Mouse (Mus musculus): ENCODE measurements around the gene Akna. TPM values are rescaled to one million over a fixed set of nuclear protein-coding genes. Genes with fewer than 3 reads are reported as not detected.
"Not testable (repeated sequence)": the region's sequence is repeated elsewhere in the genome, so short reads cannot be mapped to it uniquely, and the experiment has no call there.

The Akna gene
- total RNA-seq, 2 experiments from 2014 or later = 3.4 TPM

DNA sequence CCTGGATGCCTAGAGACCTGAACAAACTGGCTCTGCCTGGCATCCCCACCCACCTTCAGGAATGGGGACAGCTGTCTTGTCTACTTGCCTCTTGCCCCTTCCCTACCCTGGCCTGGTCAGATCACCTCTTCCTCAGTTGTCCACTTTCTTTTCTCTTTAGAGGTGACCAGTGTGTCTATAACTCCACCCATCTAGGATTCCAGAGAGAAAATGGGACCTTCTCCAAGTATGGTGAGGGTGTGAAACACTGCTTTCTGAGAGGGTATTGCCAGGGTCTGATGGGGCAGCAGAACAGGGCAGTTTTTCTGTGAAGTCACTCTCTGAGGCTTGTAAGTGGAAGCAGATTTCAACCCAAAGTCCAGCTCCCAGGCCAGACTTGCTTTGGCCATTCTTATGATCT is 57.9 kb downstream of the Akna start:
- Histone ChIP-seq H3K27ac (no peak overlapping the region), H3K4me3 (no peak overlapping the region)
- intact Hi-C loops (cut with DNase I) = no loop called here
- TF ChIP-seq CTCF (IDR thresholded peaks at IDR 0.05) = no peak
- no peak for DNase-seq (ENCODE audit: extremely low spot score in 1 of 2, low spot score in 2 of 2)

DNA sequence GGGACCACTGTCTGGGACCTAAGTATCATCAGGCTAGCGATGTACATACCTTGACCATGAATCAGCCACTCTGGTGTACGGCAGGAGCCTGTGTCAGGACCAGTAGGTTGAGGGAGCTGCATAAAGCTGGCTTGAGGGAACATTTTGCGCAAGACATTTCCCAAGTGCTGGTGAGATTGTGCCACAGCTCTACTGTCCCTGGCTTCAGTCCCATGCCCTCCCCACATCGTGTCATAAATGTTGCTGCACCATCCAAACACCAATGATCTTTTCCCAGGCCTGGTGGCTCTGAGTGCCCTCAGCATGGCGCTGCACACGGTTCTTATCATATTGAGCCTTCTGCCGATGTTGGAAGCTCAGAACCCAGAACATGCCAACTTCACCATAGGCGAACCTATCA is 58.9 kb downstream of the Akna start, which contains the start of gene Orm1:
Gene Orm1, plus strand, starts transcription at position 266 of the 400 bp plus-strand sequence.
- Histone ChIP-seq H3K27ac (no peak within 1 kb of the TSS), H3K4me3 (no peak within 1 kb of the TSS)
- no peak for DNase-seq (ENCODE audit: extremely low spot score in 1 of 2, low spot score in 2 of 2)
- intact Hi-C loops (cut with DNase I) = no loop called here
- no peak for TF ChIP-seq CTCF (IDR thresholded peaks at IDR 0.05)

DNA sequence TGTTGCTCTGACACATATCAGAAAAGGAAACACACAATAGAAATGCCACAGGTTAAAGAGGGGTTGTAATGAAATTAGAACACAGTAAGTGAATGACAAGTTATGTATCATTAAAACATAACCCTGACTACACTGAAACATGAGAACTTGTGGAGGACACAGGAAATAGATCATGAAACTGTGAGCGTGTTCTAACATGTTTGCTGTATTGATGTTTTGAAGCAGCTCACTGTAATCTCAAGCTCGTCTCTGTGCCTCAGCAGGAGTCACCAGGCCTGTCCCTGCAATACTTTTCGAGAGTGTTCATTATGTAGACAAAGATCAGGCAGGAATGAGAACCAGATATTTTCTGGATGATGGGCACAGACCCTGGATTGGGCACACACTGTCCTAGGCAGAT is 59.5 kb downstream of the Akna start:
- no peak for TF ChIP-seq CTCF (IDR thresholded peaks at IDR 0.05)
- intact Hi-C loops (cut with DNase I) = no loop called here

DNA sequence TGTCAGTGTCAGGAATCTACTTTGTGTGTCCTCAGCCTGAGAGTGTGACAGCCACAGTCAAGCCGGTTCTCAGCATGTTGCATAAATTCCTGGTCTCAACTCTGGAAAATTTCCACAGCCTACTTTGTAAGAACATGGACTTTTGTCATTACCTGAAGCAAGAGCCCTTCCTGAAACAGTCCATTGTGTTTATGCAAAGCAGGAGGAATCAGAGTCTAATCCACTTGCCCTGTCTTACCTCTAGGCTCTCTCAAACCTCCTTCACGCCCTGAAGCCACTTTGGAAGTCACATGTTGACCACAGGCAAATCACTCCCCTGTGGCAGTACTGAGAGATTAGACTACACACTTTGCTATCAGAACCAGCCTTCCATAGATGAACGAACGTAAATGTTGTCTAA is 60.7 kb downstream of the Akna start:
- no peak for DNase-seq (ENCODE audit: extremely low spot score in 1 of 2, low spot score in 2 of 2)
- intact Hi-C loops (cut with DNase I) = no loop called here
- no peak overlapping the region for H3K4me3 ChIP-seq
- TF ChIP-seq CTCF (IDR thresholded peaks at IDR 0.05) = no peak
- H3K27ac ChIP-seq = no peak overlapping the region

More for the DNA sequence above, 59.5 kb downstream of the Akna start:
- no peak overlapping the region for H3K27ac ChIP-seq
- no peak overlapping the region for H3K4me3 ChIP-seq
- DNase-seq (ENCODE audit: extremely low spot score in 1 of 2, low spot score in 2 of 2) = no peak

DNA sequence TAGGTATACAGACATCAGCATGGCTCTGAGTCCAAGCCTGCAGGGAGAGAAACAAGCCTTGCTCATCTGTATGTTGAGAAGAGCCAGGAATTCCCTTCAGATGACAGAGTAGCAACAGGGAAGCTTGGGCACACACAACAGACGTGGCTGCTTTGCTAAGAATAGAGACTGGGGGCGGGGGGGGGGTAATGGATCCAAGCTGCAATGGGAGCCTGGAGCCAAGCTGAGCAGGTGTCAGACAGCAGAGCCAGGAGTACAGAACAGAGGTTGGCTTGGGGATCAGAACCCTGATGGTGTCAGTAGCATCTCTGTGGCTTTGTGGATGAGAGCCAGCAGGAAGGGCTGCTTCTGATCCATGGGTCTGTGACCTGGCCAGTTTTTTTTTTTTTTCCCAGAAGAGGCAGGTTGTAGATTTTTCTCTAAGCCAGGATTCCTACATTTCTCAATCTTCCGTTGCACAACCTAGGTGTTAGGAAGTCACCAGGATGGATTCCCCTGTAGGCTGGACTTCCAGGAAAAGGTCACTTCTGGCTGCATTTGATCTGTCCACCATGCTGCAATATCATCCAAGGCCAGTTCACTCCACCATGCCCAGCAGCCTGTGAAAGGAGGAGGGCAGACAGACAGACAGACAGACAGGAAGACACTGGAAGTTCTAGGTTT is 64.6 kb downstream of the Akna start:
- no peak for DNase-seq (ENCODE audit: extremely low spot score in 1 of 2, low spot score in 2 of 2)
- H3K4me3 ChIP-seq = no peak overlapping the region
- no peak overlapping the region for H3K27ac ChIP-seq
- no peak for TF ChIP-seq CTCF (IDR thresholded peaks at IDR 0.05)
- intact Hi-C loops (cut with DNase I) = no loop called here

DNA sequence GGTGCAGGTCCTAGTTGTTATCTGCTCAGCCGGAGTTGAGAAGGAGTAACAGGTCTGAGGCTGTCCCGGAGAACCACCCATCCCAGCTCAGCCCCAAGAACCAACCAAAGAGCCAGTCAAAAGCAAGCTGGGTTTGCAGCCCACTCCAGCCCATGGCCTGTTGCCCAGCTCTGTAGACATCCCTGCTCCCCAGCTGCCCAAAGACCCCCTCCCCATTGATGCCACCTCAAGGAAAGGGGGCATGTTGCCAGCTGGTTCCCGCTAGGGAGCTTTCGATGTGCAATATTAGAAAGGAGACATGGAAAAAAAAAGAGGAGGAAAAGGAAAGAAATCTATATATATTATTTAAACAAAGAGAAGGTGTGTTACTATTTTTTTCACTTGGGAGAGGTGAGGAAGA is 69.8 kb downstream of the Akna start:
- DNase-seq (ENCODE audit: extremely low spot score in 1 of 2, low spot score in 2 of 2) = no peak
- H3K27ac ChIP-seq = no peak overlapping the region
- intact Hi-C loops (cut with DNase I) = no loop called here
- no peak for TF ChIP-seq CTCF (IDR thresholded peaks at IDR 0.05)
- no peak overlapping the region for H3K4me3 ChIP-seq

DNA sequence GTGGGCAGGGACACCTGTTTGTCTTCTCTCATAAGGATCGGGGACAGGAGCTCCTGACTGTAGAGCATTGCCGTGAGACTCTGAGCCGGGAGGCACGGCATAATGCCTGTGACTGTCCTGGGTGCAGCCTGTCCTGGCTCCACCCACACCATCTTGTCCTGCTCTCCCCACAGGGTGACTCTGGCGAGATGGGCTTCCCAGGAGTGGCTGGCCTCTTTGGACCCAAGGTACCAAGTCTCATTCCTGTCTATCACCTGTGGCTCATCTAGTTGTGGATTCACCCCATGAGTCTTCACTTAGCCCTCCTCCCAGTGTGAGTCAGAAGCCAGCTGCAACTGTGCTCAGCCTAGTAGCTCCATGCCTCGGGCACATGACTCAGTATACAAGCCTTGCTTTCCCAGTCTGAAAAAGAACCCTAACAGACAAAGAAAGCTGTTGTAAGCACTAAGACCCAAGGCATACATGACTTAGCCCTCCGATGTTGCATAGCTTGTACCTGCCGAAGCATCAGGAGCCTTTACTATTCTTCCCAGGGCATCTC is 79.8 kb downstream of the Akna start:
- intact Hi-C loops (cut with DNase I) = no loop called here
- DNase-seq (ENCODE audit: extremely low spot score in 1 of 2, low spot score in 2 of 2) = no peak
- no peak overlapping the region for H3K27ac ChIP-seq
- H3K4me3 ChIP-seq = no peak overlapping the region
- no peak for TF ChIP-seq CTCF (IDR thresholded peaks at IDR 0.05)

DNA sequence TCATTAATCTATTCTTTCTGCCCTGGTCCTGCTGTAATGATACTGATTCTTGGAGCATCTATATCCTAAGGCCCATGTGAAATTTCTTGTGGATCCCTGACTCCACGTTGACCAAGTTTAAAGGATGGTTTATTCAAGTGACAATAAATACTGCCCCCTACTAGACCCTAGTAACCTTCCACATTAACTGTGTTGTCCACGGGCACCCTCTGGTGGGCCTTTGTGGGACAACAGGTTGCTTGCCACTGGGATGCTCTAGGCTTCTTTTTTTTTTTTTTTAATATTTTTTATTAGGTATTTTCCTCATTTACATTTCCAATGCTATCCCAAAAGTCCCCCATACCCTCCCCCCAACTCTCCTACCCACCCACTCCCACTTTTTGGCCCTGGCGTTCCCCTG is 83.6 kb downstream of the Akna start:
- not testable (repeated sequence) for H3K4me3 ChIP-seq, H3K27ac ChIP-seq
- DNase-seq (ENCODE audit: extremely low spot score in 1 of 2, low spot score in 2 of 2) = peak; percentile 50 to 61
- intact Hi-C loops (cut with DNase I) = loop anchor here (1.0 kb wide), 2 partner anchors 104 to 160 kb away; no protein-coding TSS in a partner anchor
- TF ChIP-seq CTCF (IDR thresholded peaks at IDR 0.05) = peak; percentile 76

Other genes starting within 250 kb of the Akna start
- not detected for gene Ambp, start 248.6 kb downstream of the Akna start, total RNA-seq (2021)
- gene Kif12, start 231.2 kb downstream of the Akna start, total RNA-seq (2021) = not detected
- gene Col27a1, start 189.3 kb downstream of the Akna start, total RNA-seq (2021) = 1 to 10 TPM; 4.6 to 4.9 TPM
- not detected for gene Orm1, start 58.8 kb downstream of the Akna start, total RNA-seq (2021)
- gene Orm3, start 47.2 kb downstream of the Akna start, total RNA-seq (2021) = not detected
- not detected for gene Orm2, start 40.9 kb downstream of the Akna start, total RNA-seq (2021)
- 10 to 100 TPM; 45.1 to 53.7 TPM for gene Whrn, start 92.6 kb upstream of the Akna start, total RNA-seq (2021)
- 100 to 1,000 TPM; 142 to 143 TPM for gene Atp6v1g1, start 141.4 kb upstream of the Akna start, total RNA-seq (2021)
- 10 to 100 TPM; 10.2 to 11.3 TPM for gene Tmem268, start 155.4 kb upstream of the Akna start, total RNA-seq (2021)
- gene Gm11213, start 201.9 kb upstream of the Akna start, total RNA-seq (2021) = not detected
- gene Tex48, start 219.1 kb upstream of the Akna start, total RNA-seq (2021) = not detected

Data from left cerebral cortex, adult 2 months (tissue).